Mouse (Mus musculus) cerebral cortex, adult 2 months (tissue): ENCODE results near the gene Sox2.

Experiments used
- WGBS: fragments of 180-500 bp; shearing (Covaris S2); methylation state at CpG from one replicate; pipeline ENCODE4 v1.1.7; 2018; 5-methylcytosine and 5-hydroxymethylcytosine counted together

Sox2 gene

GRCm38 (mm10) chr3:34659861-34660260 is 9.7 kb downstream of the Sox2 start:
- WGBS = 32% methylated on average over 6 of the region's 6 CpGs

- WGBS = 25% methylated on average over 14 of the region's 14 CpGs
Observed at GRCm38 (mm10) chr3:34660542-34661290, 10.5 kb downstream of the Sox2 start.

GRCm38 (mm10) chr3:34661341-34662007 is 11.3 kb downstream of the Sox2 start:
- 10% methylated on average over 32 of the region's 32 CpGs for WGBS

GRCm38 (mm10) chr3:34662008-34662711 is 12.0 kb downstream of the Sox2 start:
- WGBS = 8% methylated on average over 15 of the region's 15 CpGs

GRCm38 (mm10) chr3:34662712-34663655 is 12.8 kb downstream of the Sox2 start:
- WGBS = 4% methylated on average over 53 of the region's 53 CpGs

GRCm38 (mm10) chr3:34663701-34664635 is 13.8 kb downstream of the Sox2 start:
- 1% methylated on average over 58 of the region's 58 CpGs for WGBS

GRCm38 (mm10) chr3:34664636-34665531 is 14.7 kb downstream of the Sox2 start:
- 8% methylated on average over 31 of the region's 31 CpGs for WGBS

GRCm38 (mm10) chr3:34665751-34666665 is 15.8 kb downstream of the Sox2 start:
- 24% methylated on average over 10 of the region's 10 CpGs for WGBS

GRCm38 (mm10) chr3:34667180-34667579 is 17.0 kb downstream of the Sox2 start:
- WGBS = 56% methylated on average over 2 of the region's 2 CpGs

- WGBS = 30% methylated on average over 18 of the region's 18 CpGs
Observed at GRCm38 (mm10) chr3:34667881-34668817, 17.9 kb downstream of the Sox2 start.

- WGBS = 17% methylated on average over 15 of the region's 15 CpGs
Observed at GRCm38 (mm10) chr3:34671024-34671660, 20.9 kb downstream of the Sox2 start.

GRCm38 (mm10) chr3:34678840-34679239 is 28.6 kb downstream of the Sox2 start:
- WGBS = 40% methylated on average over 7 of the region's 7 CpGs

GRCm38 (mm10) chr3:34679439-34679838 is 29.2 kb downstream of the Sox2 start:
- WGBS = 56% methylated on average over 2 of the region's 2 CpGs

GRCm38 (mm10) chr3:34679921-34680320 is 29.7 kb downstream of the Sox2 start:
- WGBS = 63% methylated on average over 3 of the region's 3 CpGs

- 86% methylated on average over 6 of the region's 6 CpGs for WGBS
Observed at GRCm38 (mm10) chr3:34688072-34688471, 37.9 kb downstream of the Sox2 start.

- 16% methylated on average over 20 of the region's 20 CpGs for WGBS
Observed at GRCm38 (mm10) chr3:34691703-34692393, 41.6 kb downstream of the Sox2 start.
